Mouse (Mus musculus) kidney, embryonic 14.5 days (tissue): ENCODE measurements at regions not wholly inside any gene's neighbourhood (a gene's known extent, or its start where the extent isn't known, plus 50 kb on each side); places are given as distances from the start of the nearest gene placed in this dataset.

Experiments used
- ATAC-seq: fragments of 200-750 bp; cut with Nextera tagmentation; 2 replicates; pipeline ENCODE4 v1.8.0; 2017; ENCODE audit warnings: moderate number of reproducible peaks, mild to moderate bottlenecking, moderate TSS enrichment, moderate library complexity; ENCODE audit not compliant: low FRiP score, low TSS enrichment
- H3K27ac ChIP-seq: fragments of 300-500 bp; sonication (generic); 2 replicates; pipeline ENCODE4 v1.5.1; 2014; ENCODE audit warnings: low read depth, mild to moderate bottlenecking, low read length, moderate library complexity, mixed read lengths
- H3K27me3 ChIP-seq: fragments of 300-500 bp; sonication (generic); 2 replicates; pipeline ENCODE4 v1.6.1; 2014; ENCODE audit warnings: mild to moderate bottlenecking, low read length; ENCODE audit not compliant: control insufficient read depth, insufficient read depth
- H3K36me3 ChIP-seq: fragments of 300-500 bp; sonication (generic); 2 replicates; pipeline ENCODE4 v1.6.1; 2014; ENCODE audit warnings: low read length, mixed read lengths; ENCODE audit not compliant: control insufficient read depth, insufficient read depth
- H3K4me1 ChIP-seq: fragments of 300-500 bp; sonication (generic); 2 replicates; pipeline ENCODE4 v1.6.1; 2014; ENCODE audit warnings: low read length, mixed read lengths; ENCODE audit not compliant: control insufficient read depth, insufficient read depth
- H3K4me2 ChIP-seq: fragments of 300-500 bp; sonication (generic); replicated peaks from 2 replicates; pipeline ENCODE4 v1.6.1; 2014; ENCODE audit warnings: low read depth, mild to moderate bottlenecking, low read length
- H3K4me3 ChIP-seq: fragments of 300-500 bp; sonication (generic); 2 replicates; pipeline ENCODE4 v1.5.1; 2014; ENCODE audit warnings: mild to moderate bottlenecking, low read length
- H3K9ac ChIP-seq: fragments of 300-500 bp; sonication (generic); 2 replicates; pipeline ENCODE4 v1.6.1; 2014; ENCODE audit warnings: low read depth, mild to moderate bottlenecking, low read length, moderate library complexity
- H3K9me3 ChIP-seq: fragments of 300-500 bp; sonication (generic); 2 replicates; pipeline ENCODE4 v1.6.1; 2016; ENCODE audit warnings: low read length; ENCODE audit not compliant: control insufficient read depth
- WGBS: fragments of 180-500 bp; shearing (Covaris S2); extraction: QIAGEN DNeasy Blood & Tissue Kit; methylation state at CpG from one replicate; pipeline ENCODE4 v1.1.7; 2014; 5-methylcytosine and 5-hydroxymethylcytosine counted together

- H3K4me3 ChIP-seq: no peak overlapping the region
- H3K9me3 ChIP-seq: no peaks in the 10 kb centered on the region
- ATAC-seq: no peak
- no peak overlapping the region for H3K9ac ChIP-seq
- H3K27ac ChIP-seq: no peak overlapping the region
- H3K4me1 ChIP-seq: 0 out of 2 replicates have a peak, but pooled peaks cover 2% of the 10 kb centered on the region
- 88% methylated on average over 4 of the region's 4 CpGs for WGBS
- no peaks in the 10 kb centered on the region for H3K27me3 ChIP-seq
- H3K4me2 ChIP-seq: no peak overlapping the region
- no peaks in the 10 kb centered on the region for H3K36me3 ChIP-seq
Observed at GRCm38 (mm10) chr10:68872102-68872501, 148.7 kb downstream of the Tmem26 start.

- WGBS: 83% methylated on average over 5 of the region's 5 CpGs
Observed at GRCm38 (mm10) chr10:68875641-68876040, 152.2 kb downstream of the Tmem26 start.

GRCm38 (mm10) chr10:68893100-68893841 lies 169.8 kb downstream of the Tmem26 start:
- H3K9me3 ChIP-seq: no peaks in the 10 kb centered on the region
- no peaks in the 10 kb centered on the region for H3K36me3 ChIP-seq
- H3K9ac ChIP-seq: no peak overlapping the region; the same call in 1 of the 2 replicates
- no peak overlapping the region for H3K4me3 ChIP-seq
- no peak overlapping the region for H3K27ac ChIP-seq
- H3K4me2 ChIP-seq: no peak overlapping the region
- ATAC-seq: no peak
- no peaks in the 10 kb centered on the region for H3K27me3 ChIP-seq
- WGBS: 60% methylated on average over 8 of the region's 8 CpGs
- H3K4me1 ChIP-seq: no peaks in the 10 kb centered on the region

More at GRCm38 (mm10) chr10:68875641-68876040, 152.2 kb downstream of the Tmem26 start:
- Histone ChIP-seq H3K4me3 (no peak overlapping the region), H3K4me1 (0 out of 2 replicates have a peak, but pooled peaks cover 2% of the 10 kb centered on the region), H3K4me2 (no peak overlapping the region), H3K36me3 (no peaks in the 10 kb centered on the region), H3K9me3 (no peaks in the 10 kb centered on the region), H3K9ac (no peak overlapping the region), H3K27ac (no peak overlapping the region), H3K27me3 (no peaks in the 10 kb centered on the region)
- no peak for ATAC-seq

GRCm38 (mm10) chr10:68894121-68894520 lies 170.7 kb downstream of the Tmem26 start:
- no peak overlapping the region for H3K4me2 ChIP-seq
- H3K9me3 ChIP-seq: no peaks in the 10 kb centered on the region
- 90% methylated on average over 6 of the region's 6 CpGs for WGBS
- H3K9ac ChIP-seq: no peak overlapping the region
- ATAC-seq: no peak
- no peak overlapping the region for H3K4me3 ChIP-seq
- H3K4me1 ChIP-seq: no peaks in the 10 kb centered on the region
- no peaks in the 10 kb centered on the region for H3K27me3 ChIP-seq
- H3K36me3 ChIP-seq: no peaks in the 10 kb centered on the region
- no peak overlapping the region for H3K27ac ChIP-seq

GRCm38 (mm10) chr10:68897524-68897923 lies 174.1 kb downstream of the Tmem26 start:
- Histone ChIP-seq H3K27me3 (no peaks in the 10 kb centered on the region), H3K27ac (no peak overlapping the region), H3K4me2 (no peak overlapping the region), H3K9ac (no peak overlapping the region), H3K36me3 (no peaks in the 10 kb centered on the region), H3K4me1 (no peaks in the 10 kb centered on the region), H3K4me3 (no peak overlapping the region), H3K9me3 (no peaks in the 10 kb centered on the region)
- ATAC-seq: no peak
- WGBS: 80% methylated on average over 3 of the region's 3 CpGs

GRCm38 (mm10) chr10:68901168-68901567 lies 177.7 kb downstream of the Tmem26 start:
- Histone ChIP-seq H3K9ac (no peak overlapping the region), H3K36me3 (no peaks in the 10 kb centered on the region), H3K27me3 (no peaks in the 10 kb centered on the region), H3K4me1 (no peaks in the 10 kb centered on the region), H3K4me3 (no peak overlapping the region), H3K27ac (no peak overlapping the region), H3K9me3 (no peaks in the 10 kb centered on the region), H3K4me2 (no peak overlapping the region)
- WGBS: 76% methylated on average over 4 of the region's 4 CpGs
- no peak for ATAC-seq

GRCm38 (mm10) chr10:68902670-68903069 lies 179.2 kb downstream of the Tmem26 start:
- Histone ChIP-seq H3K9ac (no peak overlapping the region), H3K4me3 (no peak overlapping the region), H3K4me2 (no peak overlapping the region), H3K9me3 (no peaks in the 10 kb centered on the region), H3K36me3 (no peaks in the 10 kb centered on the region), H3K27me3 (no peaks in the 10 kb centered on the region), H3K27ac (no peak overlapping the region), H3K4me1 (no peaks in the 10 kb centered on the region)
- WGBS: 22% methylated on average over 3 of the region's 3 CpGs
- ATAC-seq: no peak

GRCm38 (mm10) chr10:68904337-68904736 lies 180.9 kb downstream of the Tmem26 start:
- 91% methylated on average over 10 of the region's 10 CpGs for WGBS
- H3K27me3 ChIP-seq: no peaks in the 10 kb centered on the region
- no peak overlapping the region for H3K9ac ChIP-seq
- H3K4me3 ChIP-seq: no peak overlapping the region
- no peak overlapping the region for H3K4me2 ChIP-seq
- no peaks in the 10 kb centered on the region for H3K36me3 ChIP-seq
- no peak for ATAC-seq
- H3K9me3 ChIP-seq: no peaks in the 10 kb centered on the region
- no peak overlapping the region for H3K27ac ChIP-seq
- H3K4me1 ChIP-seq: no peaks in the 10 kb centered on the region

GRCm38 (mm10) chr10:68908236-68908635 lies 184.8 kb downstream of the Tmem26 start:
- Histone ChIP-seq H3K4me3 (no peak overlapping the region), H3K4me2 (no peak overlapping the region), H3K4me1 (no peaks in the 10 kb centered on the region), H3K27ac (no peak overlapping the region), H3K9ac (no peak overlapping the region), H3K36me3 (no peaks in the 10 kb centered on the region), H3K27me3 (no peaks in the 10 kb centered on the region), H3K9me3 (no peaks in the 10 kb centered on the region)
- ATAC-seq: no peak
- 28% methylated on average over 5 of the region's 5 CpGs for WGBS
